Mouse (Mus musculus): Measurements from ENCODE around the gene Tppp. TPM values are rescaled to one million over a fixed set of nuclear protein-coding genes. Genes with fewer than 3 reads are reported as not detected.

Tppp gene
- total RNA-seq, 2 experiments from 2014 or later: 230 to 250 TPM

GRCm38 (mm10) chr13:74071714-74072113 is 62.5 kb downstream of the Tppp start:
- no peak for DNase-seq (ENCODE audit: low spot score in 2 of 2)
- intact Hi-C loops (cut with DNase I): no loop called here

GRCm38 (mm10) chr13:74073369-74073768 is 64.2 kb downstream of the Tppp start:
- intact Hi-C loops (cut with DNase I): no loop called here

More at GRCm38 (mm10) chr13:74073369-74073768, 64.2 kb downstream of the Tppp start:
- no peak for DNase-seq (ENCODE audit: low spot score in 2 of 2)

Other genes starting within 250 kb of the Tppp start
- 1 to 10 TPM; 3.7 to 4.9 TPM for gene Nkd2, start 161.8 kb upstream of the Tppp start, total RNA-seq (2021)
- gene Trip13, start 71.6 kb upstream of the Tppp start, total RNA-seq (2021): 1 to 10 TPM in 1 of 2 experiments, under 1 TPM in 1; 0.61 to 1.3 TPM
- gene Brd9, start 71.6 kb upstream of the Tppp start, total RNA-seq (2021): 10 to 100 TPM; 80.4 to 83.4 TPM
- gene Zdhhc11, start 45.6 kb upstream of the Tppp start, total RNA-seq (2021): not detected
- 1 to 10 TPM; 1.1 to 2.0 TPM for gene Cep72, start 52.9 kb downstream of the Tppp start, total RNA-seq (2021)
- gene Slc9a3, start 112.0 kb downstream of the Tppp start, total RNA-seq (2021): under 1 TPM; 0.81 to 0.97 TPM
- gene Exoc3, start 199.3 kb downstream of the Tppp start, total RNA-seq (2021): 10 to 100 TPM; 67.6 to 71.4 TPM